Mouse (Mus musculus): ENCODE results near the gene Bax.

- TF ChIP-seq NRF1 (IDR thresholded peaks at IDR 0.05; ENCODE audit: low read depth, low read length) (peak; percentile 47), CTCF (conservative IDR thresholded peaks at IDR 0.05 in 1 of 2, IDR thresholded peaks at IDR 0.05 in 1 of 2; ENCODE audit: low read depth in 2 of 2, low read length in 2 of 2) (no peak; a peak in 1 of 4 replicates), MYC (IDR thresholded peaks at IDR 0.05; ENCODE audit: low read depth, low read length) (peak; percentile 19; the same call in 1 of the 2 replicates), MEF2A (IDR thresholded peaks at IDR 0.05; ENCODE audit: borderline replicate concordance, low read depth, low read length) (no peak), BHLHE40 (IDR thresholded peaks at IDR 0.05; ENCODE audit: low read depth, low read length) (no peak; the same call in none of the 2 replicates), HCFC1 (IDR thresholded peaks at IDR 0.05; ENCODE audit: low read depth, low read length) (peak; percentile 98), POLR2A (IDR thresholded peaks at IDR 0.05; ENCODE audit: low read depth, low read length) (peak; percentile 89)
Observed at GRCm38 (mm10) chr7:45509912-45510787, 43.5 kb upstream of the Bax start, which contains the start of gene Nucb1.
